Mouse (Mus musculus) ES-Bruce4 (cell line): ENCODE measurements around the gene Pitpnc1.

ENCODE experiments used
- CTCF ChIP-seq: IDR thresholded peaks from one replicate; pipeline ENCODE4 v1.8.1; 2011; ENCODE audit warnings: low read depth, low read length
- EP300 ChIP-seq: IDR thresholded peaks from 2 replicates; pipeline ENCODE4 v1.6.1; 2011; ENCODE audit warnings: low read depth, low read length; ENCODE audit not compliant: insufficient read depth
- POLR2A ChIP-seq: IDR thresholded peaks from one replicate; pipeline ENCODE4 v1.8.1; 2011; ENCODE audit warnings: low read length; ENCODE audit not compliant: insufficient read depth

- no peak for TF ChIP-seq POLR2A
- TF ChIP-seq CTCF: no peak
- no peak for TF ChIP-seq EP300
Observed at GRCm38 (mm10) chr11:107300235-107300634, 170.3 kb downstream of the Pitpnc1 start.
